Mouse (Mus musculus) testis, adult 2 months (tissue): ENCODE results near the gene Zfp607b. TPM values are rescaled to one million over a fixed set of nuclear protein-coding genes. Genes with fewer than 3 reads are reported as not detected.

Source experiments
- H3K27ac ChIP-seq: fragments of 200-500 bp; 2 replicates; pipeline ENCODE4 v1.5.1; 2012; ENCODE audit warnings: low read depth, low read length; ENCODE audit not compliant: control insufficient read depth, insufficient read depth
- H3K27me3 ChIP-seq: fragments of 200-500 bp; 2 replicates; pipeline ENCODE4 v1.6.1; 2012; ENCODE audit warnings: mild to moderate bottlenecking, low read length, moderate library complexity; ENCODE audit not compliant: control insufficient read depth, insufficient read depth
- H3K36me3 ChIP-seq: fragments of 200-500 bp; 2 replicates; pipeline ENCODE4 v1.6.1; 2012; ENCODE audit warnings: mild to moderate bottlenecking, low read length; ENCODE audit not compliant: control insufficient read depth, insufficient read depth
- H3K4me1 ChIP-seq: fragments of 200-500 bp; 2 replicates; pipeline ENCODE4 v1.6.1; 2012; ENCODE audit warnings: low read length; ENCODE audit not compliant: control insufficient read depth, insufficient read depth
- H3K4me3 ChIP-seq: fragments of 200-500 bp; 2 replicates; pipeline ENCODE4 v1.5.1; 2012; ENCODE audit warnings: low read depth, mild to moderate bottlenecking, low read length, moderate library complexity, mixed read lengths; ENCODE audit not compliant: control insufficient read depth
- CTCF ChIP-seq: fragments of 200-500 bp; IDR thresholded peaks from 2 replicates; pipeline ENCODE4 v1.5.1; 2012; ENCODE audit warnings: low read depth, mild to moderate bottlenecking, inconsistent platforms, low read length, moderate library complexity; ENCODE audit not compliant: control insufficient read depth, insufficient read depth, insufficient replicate concordance
- POLR2A ChIP-seq: fragments of 200-500 bp; IDR thresholded peaks from 2 replicates; pipeline ENCODE4 v1.6.1; 2012; ENCODE audit warnings: low read depth, mild to moderate bottlenecking, inconsistent platforms, low read length, moderate library complexity; ENCODE audit not compliant: control insufficient read depth
- polyA plus RNA-seq: library from polyadenylated mRNA; depleted of rRNA; stranded (reverse); fragments of >200 nt; gene quantifications from 2 replicates; pipeline ENCODE4 v1.2.3, GENCODE M21; 2012

Zfp607b gene
- polyA plus RNA-seq, 1 experiment = 27.7 TPM

- Histone ChIP-seq H3K27ac (no peak within 1 kb of the TSS), H3K4me1 (peaks cover 12% of the 10 kb centered on the region), H3K27me3 (no peaks in the 10 kb centered on the region), H3K4me3 (no peak within 1 kb of the TSS; the same call in 1 of the 2 replicates), H3K36me3 (no peaks in the 10 kb centered on the region; the same call in 1 of the 2 replicates)
- TF ChIP-seq CTCF (no peak), POLR2A (no peak)
These were observed 35.3 kb upstream of the Zfp607b start, which contains the start of gene Ttc9b for GRCm38 (mm10) chr7:27653681-27654437. Ttc9b (plus strand) TSS chr7:27653915.

GRCm38 (mm10) chr7:27654607-27655276, 34.4 kb upstream of the Zfp607b start:
- H3K27me3 ChIP-seq = no peaks in the 10 kb centered on the region
- no peak overlapping the region for H3K4me3 ChIP-seq

GRCm38 (mm10) chr7:27655545-27655944, 33.6 kb upstream of the Zfp607b start:
- TF ChIP-seq POLR2A (no peak), CTCF (no peak)
- Histone ChIP-seq H3K27me3 (no peaks in the 10 kb centered on the region), H3K4me3 (no peak overlapping the region), H3K36me3 (no peaks in the 10 kb centered on the region; the same call in 1 of the 2 replicates), H3K27ac (no peak overlapping the region), H3K4me1 (peaks cover 8% of the 10 kb centered on the region)

More at GRCm38 (mm10) chr7:27654607-27655276, 34.4 kb upstream of the Zfp607b start:
- Histone ChIP-seq H3K27ac (no peak overlapping the region), H3K36me3 (no peaks in the 10 kb centered on the region; the same call in 1 of the 2 replicates), H3K4me1 (peaks cover 11% of the 10 kb centered on the region)
- TF ChIP-seq POLR2A (no peak), CTCF (peak; percentile 38; the same call in 1 of the 2 replicates)

- TF ChIP-seq CTCF (no peak), POLR2A (no peak)
- Histone ChIP-seq H3K36me3 (no peaks in the 10 kb centered on the region; the same call in 1 of the 2 replicates), H3K27ac (no peak overlapping the region), H3K4me1 (peaks cover 8% of the 10 kb centered on the region), H3K27me3 (no peaks in the 10 kb centered on the region), H3K4me3 (no peak overlapping the region)
These were observed 32.5 kb upstream of the Zfp607b start for GRCm38 (mm10) chr7:27656600-27656999.

GRCm38 (mm10) chr7:27657824-27658395, 31.2 kb upstream of the Zfp607b start:
- Histone ChIP-seq H3K36me3 (no peaks in the 10 kb centered on the region; the same call in 1 of the 2 replicates), H3K4me3 (no peak overlapping the region), H3K27me3 (no peaks in the 10 kb centered on the region), H3K27ac (no peak overlapping the region), H3K4me1 (peaks cover 8% of the 10 kb centered on the region)
- TF ChIP-seq CTCF (no peak), POLR2A (no peak)

- no peak overlapping the region for H3K4me3 ChIP-seq
- no peak for TF ChIP-seq CTCF
- no peak for TF ChIP-seq POLR2A
- H3K4me1 ChIP-seq = peaks cover 8% of the 10 kb centered on the region
- no peaks in the 10 kb centered on the region for H3K27me3 ChIP-seq
- no peaks in the 10 kb centered on the region; the same call in 1 of the 2 replicates for H3K36me3 ChIP-seq
- no peak overlapping the region for H3K27ac ChIP-seq
These were observed 30.2 kb upstream of the Zfp607b start for GRCm38 (mm10) chr7:27658712-27659663.

GRCm38 (mm10) chr7:27662038-27662437, 27.1 kb upstream of the Zfp607b start:
- Histone ChIP-seq H3K4me3 (no peak overlapping the region), H3K36me3 (no peaks in the 10 kb centered on the region; the same call in 1 of the 2 replicates), H3K27ac (no peak overlapping the region), H3K27me3 (no peaks in the 10 kb centered on the region), H3K4me1 (peaks cover 8% of the 10 kb centered on the region)
- TF ChIP-seq POLR2A = no peak
- TF ChIP-seq CTCF = no peak
